Mouse (Mus musculus) neural tube, embryonic 13.5 days (tissue): ENCODE measurements around the gene Fgf3. TPM values are rescaled to one million over a fixed set of nuclear protein-coding genes. Genes with fewer than 3 reads are reported as not detected.
A peak's percentile ranks its signal among the peaks of the same experiment; 100 is the strongest.

Source experiments
- ATAC-seq: fragments of 200-750 bp; cut with Nextera tagmentation; 2 replicates; pipeline ENCODE4 v1.8.0; 2017; ENCODE audit warnings: low read depth, mild to moderate bottlenecking, moderate TSS enrichment, moderate library complexity
- H3K27ac ChIP-seq: fragments of 300-500 bp; sonication (generic); replicated peaks from 2 replicates; pipeline ENCODE4 v1.5.1; 2015; ENCODE audit warnings: moderate library complexity, mild to moderate bottlenecking, inconsistent platforms
- H3K27me3 ChIP-seq: fragments of 300-500 bp; sonication (generic); 2 replicates; pipeline ENCODE4 v1.6.1; 2015; ENCODE audit warnings: mild to moderate bottlenecking, inconsistent platforms
- H3K36me3 ChIP-seq: fragments of 300-500 bp; sonication (generic); 2 replicates; pipeline ENCODE4 v1.6.1; 2015; ENCODE audit warnings: mild to moderate bottlenecking, inconsistent platforms
- H3K4me1 ChIP-seq: fragments of 300-500 bp; sonication (generic); replicated peaks from 2 replicates; pipeline ENCODE4 v1.6.1; 2015; ENCODE audit warnings: inconsistent platforms
- H3K4me2 ChIP-seq: fragments of 300-500 bp; sonication (generic); 2 replicates; pipeline ENCODE4 v1.6.1; 2015; ENCODE audit warnings: inconsistent platforms, mild to moderate bottlenecking, moderate library complexity
- H3K4me3 ChIP-seq: fragments of 300-500 bp; sonication (generic); 2 replicates; pipeline ENCODE4 v1.5.1; 2015; ENCODE audit warnings: mild to moderate bottlenecking, inconsistent platforms
- H3K9ac ChIP-seq: fragments of 300-500 bp; sonication (generic); 2 replicates; pipeline ENCODE4 v1.6.1; 2015; ENCODE audit warnings: moderate library complexity, mild to moderate bottlenecking, inconsistent platforms
- H3K9me3 ChIP-seq: fragments of 300-500 bp; sonication (generic); 2 replicates; pipeline ENCODE4 v1.6.1; 2016; ENCODE audit warnings: inconsistent platforms
- WGBS: fragments of 180-500 bp; shearing (Covaris S2); methylation state at CpG from one replicate; pipeline ENCODE4 v1.1.7; 2015; 5-methylcytosine and 5-hydroxymethylcytosine counted together
- polyA plus RNA-seq: library from polyadenylated mRNA; unstranded; fragments of >200 nt; fragmentation: Nextera tagmentation; extraction: Ambion mirVana; gene quantifications from 2 replicates; pipeline ENCODE4 v1.2.1, GENCODE M21; 2015

Fgf3 gene
- 1.1 and 1.2 TPM in 2 replicates for polyA plus RNA-seq

- H3K27ac ChIP-seq: no peak within 1 kb of the TSS
- no peak for ATAC-seq
Measured at GRCm38 (mm10) chr7:144837891-144838488, at the start of gene Fgf3. Fgf3 (plus strand) TSS chr7:144838083.

DNA sequence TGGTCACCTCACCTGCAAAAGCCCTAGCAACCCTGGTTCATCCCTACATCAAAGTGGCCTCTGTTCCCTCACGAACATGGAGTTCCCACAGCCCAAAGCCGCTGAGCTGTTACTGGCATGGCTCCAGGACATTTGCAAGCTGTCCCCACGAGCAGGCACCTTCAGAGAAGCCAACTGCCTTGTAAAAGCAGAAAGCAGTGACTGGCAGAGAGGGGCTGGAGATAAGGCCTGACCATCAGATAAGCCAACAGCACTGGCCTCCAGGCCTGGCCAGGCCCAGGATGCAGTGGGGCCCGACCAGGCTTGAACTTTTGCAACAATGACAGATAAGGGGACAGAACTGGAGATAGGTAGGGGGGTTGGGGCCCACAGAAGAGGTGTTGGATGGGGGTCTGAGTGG lies 49.3 kb upstream of the Fgf3 start:
- no peak overlapping the region for H3K4me2 ChIP-seq
- H3K4me3 ChIP-seq: no peak overlapping the region
- H3K9me3 ChIP-seq: no peaks in the 10 kb centered on the region
- ATAC-seq: no peak
- H3K27ac ChIP-seq: no peak overlapping the region
- WGBS: 60% methylated on average over 4 of the region's 4 CpGs
- H3K36me3 ChIP-seq: no peaks in the 10 kb centered on the region
- no peaks in the 10 kb centered on the region; the same call in 1 of the 2 replicates for H3K27me3 ChIP-seq
- H3K4me1 ChIP-seq: no peaks in the 10 kb centered on the region
- no peak overlapping the region for H3K9ac ChIP-seq

More at GRCm38 (mm10) chr7:144837891-144838488, at the start of gene Fgf3:
- Histone ChIP-seq H3K9me3 (no peaks in the 10 kb centered on the region), H3K9ac (peak within 1 kb of the TSS; percentile 51), H3K4me1 (peaks cover 24% of the 10 kb centered on the region), H3K36me3 (no peaks in the 10 kb centered on the region), H3K4me2 (peak within 1 kb of the TSS; percentile 76), H3K4me3 (peak within 1 kb of the TSS; percentile 42), H3K27me3 (peaks cover 84% of the 10 kb centered on the region)
- 1% methylated on average over 43 of the region's 43 CpGs for WGBS

DNA sequence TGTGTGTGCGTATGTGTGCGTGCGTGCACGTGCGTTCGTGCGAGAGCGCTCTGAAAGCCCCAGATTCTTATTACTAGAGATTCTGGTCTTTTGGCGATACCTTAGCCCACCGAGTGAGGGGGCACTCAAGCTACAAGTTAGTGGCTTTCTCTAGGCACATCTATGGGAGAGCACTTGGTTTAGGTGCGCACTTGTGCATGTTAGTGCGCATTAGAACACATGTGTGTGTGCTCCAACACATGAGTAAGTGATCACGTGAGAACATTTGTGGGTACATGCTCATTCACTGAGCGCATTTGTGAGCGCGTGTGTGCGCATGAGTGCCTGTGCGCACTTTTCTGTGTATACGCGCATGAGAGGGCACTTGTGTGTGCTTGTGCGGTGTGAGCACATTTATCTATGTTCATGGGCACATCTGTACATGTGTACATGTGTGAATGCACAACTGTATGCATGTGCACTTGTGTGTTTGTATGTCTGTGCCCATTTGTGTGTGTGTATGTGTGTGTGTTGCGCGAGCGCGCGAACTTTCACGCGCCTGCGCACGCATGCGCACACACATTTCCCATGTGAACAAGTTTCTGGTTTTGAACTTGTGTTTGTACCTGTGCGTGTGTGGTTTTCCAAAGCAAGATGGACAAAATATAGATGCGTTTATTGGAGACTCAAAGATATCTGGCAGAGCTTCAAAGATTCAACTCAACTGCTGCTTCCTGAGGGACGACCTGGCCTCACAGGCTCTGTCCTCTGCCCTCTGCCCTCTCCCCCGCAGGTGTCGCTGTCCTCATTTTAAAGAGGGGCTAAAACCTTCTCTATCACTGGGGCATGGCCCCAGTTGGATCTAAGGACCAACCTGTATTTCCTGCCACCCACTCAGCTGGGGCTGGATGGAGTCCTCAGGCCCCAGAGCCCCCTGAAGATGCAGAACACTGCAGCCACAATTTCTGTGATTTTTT lies 48.0 kb upstream of the Fgf3 start:
- ATAC-seq: no peak
- H3K36me3 ChIP-seq: no peaks in the 10 kb centered on the region
- no peaks in the 10 kb centered on the region for H3K4me1 ChIP-seq
- peaks cover 7% of the 10 kb centered on the region; the same call in 1 of the 2 replicates for H3K27me3 ChIP-seq
- no peak overlapping the region for H3K27ac ChIP-seq
- no peak overlapping the region for H3K9ac ChIP-seq
- H3K4me3 ChIP-seq: peak overlapping the region; percentile 30
- H3K9me3 ChIP-seq: no peaks in the 10 kb centered on the region
- 42% methylated on average over 36 of the region's 36 CpGs for WGBS
- peak overlapping the region; percentile 52 for H3K4me2 ChIP-seq

GRCm38 (mm10) chr7:144791426-144791825 lies 46.5 kb upstream of the Fgf3 start:
- WGBS: 93% methylated on average over 7 of the region's 7 CpGs
- Histone ChIP-seq H3K9me3 (no peaks in the 10 kb centered on the region), H3K9ac (no peak overlapping the region), H3K4me2 (no peak overlapping the region), H3K27me3 (peaks cover 7% of the 10 kb centered on the region; the same call in 1 of the 2 replicates), H3K36me3 (no peaks in the 10 kb centered on the region), H3K27ac (no peak overlapping the region), H3K4me1 (no peaks in the 10 kb centered on the region; the same call in 1 of the 2 replicates), H3K4me3 (no peak overlapping the region)
- ATAC-seq: no peak

GRCm38 (mm10) chr7:144793296-144793695 lies 44.6 kb upstream of the Fgf3 start:
- Histone ChIP-seq H3K4me1 (peaks cover 12% of the 10 kb centered on the region), H3K27me3 (peaks cover 7% of the 10 kb centered on the region; the same call in 1 of the 2 replicates), H3K4me3 (no peak overlapping the region), H3K4me2 (no peak overlapping the region), H3K36me3 (no peaks in the 10 kb centered on the region), H3K27ac (no peak overlapping the region), H3K9ac (no peak overlapping the region), H3K9me3 (no peaks in the 10 kb centered on the region)
- WGBS: 79% methylated on average over 10 of the region's 10 CpGs
- ATAC-seq: no peak

DNA sequence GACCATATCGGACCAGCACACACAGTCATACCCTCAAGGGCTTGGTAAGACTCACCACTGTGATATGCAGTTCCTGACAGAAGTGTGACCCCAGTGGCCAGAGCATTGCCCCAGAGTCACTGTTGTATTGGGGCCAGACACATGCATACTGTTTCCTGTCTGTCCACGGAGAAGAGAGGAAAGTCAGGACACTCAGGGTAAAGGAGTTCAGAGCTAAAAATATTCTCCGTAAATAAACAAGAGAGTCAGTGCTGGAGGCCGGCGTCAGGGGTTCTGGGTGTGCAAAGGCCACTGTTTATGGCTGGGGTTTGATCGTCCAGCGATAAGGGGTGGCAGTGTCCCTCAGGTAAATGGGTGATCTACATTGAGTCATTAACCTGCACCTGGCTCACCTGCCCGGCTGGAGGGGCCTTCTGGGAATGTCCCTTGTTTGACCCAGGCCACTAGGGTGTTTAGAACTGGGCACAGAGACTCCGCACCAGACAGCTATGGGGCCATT lies 41.9 kb upstream of the Fgf3 start:
- 79% methylated on average over 9 of the region's 9 CpGs for WGBS
- no peaks in the 10 kb centered on the region for H3K9me3 ChIP-seq
- H3K4me2 ChIP-seq: no peak overlapping the region
- H3K4me1 ChIP-seq: peaks cover 15% of the 10 kb centered on the region
- H3K36me3 ChIP-seq: no peaks in the 10 kb centered on the region
- H3K4me3 ChIP-seq: no peak overlapping the region
- peaks cover 14% of the 10 kb centered on the region for H3K27me3 ChIP-seq
- ATAC-seq: no peak
- no peak overlapping the region for H3K9ac ChIP-seq
- no peak overlapping the region for H3K27ac ChIP-seq

DNA sequence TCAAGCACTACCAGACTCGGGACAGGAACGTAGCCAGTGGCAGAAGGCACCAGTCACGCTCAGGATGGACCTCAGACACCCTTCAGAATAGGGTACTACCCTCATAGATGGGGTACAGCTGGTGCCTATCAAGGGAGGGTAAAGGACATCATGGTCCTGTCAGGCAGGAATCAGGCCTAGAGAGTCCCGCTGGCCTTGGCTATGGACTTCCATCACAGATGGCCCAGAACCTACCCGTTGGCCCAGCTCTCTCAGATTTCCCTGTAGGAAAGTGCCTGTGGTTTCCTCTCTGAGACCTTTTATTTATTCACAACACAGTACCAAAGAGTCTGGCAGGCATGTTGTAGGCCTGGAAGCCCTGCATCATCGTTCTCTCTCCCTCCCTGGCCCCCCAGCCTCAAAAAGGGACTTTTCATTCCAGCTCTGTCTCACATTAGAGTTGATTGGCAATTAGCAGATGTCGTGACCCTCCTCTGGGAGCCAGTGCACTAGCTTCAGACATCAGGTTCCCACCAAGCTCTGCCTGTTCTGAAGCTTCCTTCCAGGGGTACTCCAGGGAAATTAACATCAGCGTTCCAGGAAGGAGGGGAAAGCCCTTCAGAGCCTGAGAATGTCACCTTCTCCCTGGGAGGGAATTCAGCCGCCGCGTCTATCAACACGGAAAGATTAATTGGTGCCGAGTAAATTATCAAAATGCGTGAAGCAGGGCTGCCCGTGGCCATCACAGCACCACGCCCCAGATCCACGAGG lies 40.7 kb upstream of the Fgf3 start:
- Histone ChIP-seq H3K27ac (no peak overlapping the region), H3K4me2 (no peak overlapping the region), H3K4me1 (peaks cover 15% of the 10 kb centered on the region), H3K9ac (no peak overlapping the region), H3K36me3 (no peaks in the 10 kb centered on the region), H3K9me3 (no peaks in the 10 kb centered on the region), H3K27me3 (peaks cover 14% of the 10 kb centered on the region), H3K4me3 (no peak overlapping the region)
- WGBS: 50% methylated on average over 17 of the region's 17 CpGs
- ATAC-seq: no peak

- no peaks in the 10 kb centered on the region for H3K36me3 ChIP-seq
- no peak overlapping the region for H3K4me3 ChIP-seq
- no peak overlapping the region for H3K27ac ChIP-seq
- ATAC-seq: peak; percentile 73; the same call in 1 of the 2 replicates
- H3K27me3 ChIP-seq: peaks cover 18% of the 10 kb centered on the region
- WGBS: 28% methylated on average over 1 of the region's 1 CpGs
- H3K9me3 ChIP-seq: no peaks in the 10 kb centered on the region
- H3K9ac ChIP-seq: no peak overlapping the region
- H3K4me2 ChIP-seq: no peak overlapping the region
- peaks cover 15% of the 10 kb centered on the region for H3K4me1 ChIP-seq
Measured at GRCm38 (mm10) chr7:144798471-144798870, 39.4 kb upstream of the Fgf3 start.

DNA sequence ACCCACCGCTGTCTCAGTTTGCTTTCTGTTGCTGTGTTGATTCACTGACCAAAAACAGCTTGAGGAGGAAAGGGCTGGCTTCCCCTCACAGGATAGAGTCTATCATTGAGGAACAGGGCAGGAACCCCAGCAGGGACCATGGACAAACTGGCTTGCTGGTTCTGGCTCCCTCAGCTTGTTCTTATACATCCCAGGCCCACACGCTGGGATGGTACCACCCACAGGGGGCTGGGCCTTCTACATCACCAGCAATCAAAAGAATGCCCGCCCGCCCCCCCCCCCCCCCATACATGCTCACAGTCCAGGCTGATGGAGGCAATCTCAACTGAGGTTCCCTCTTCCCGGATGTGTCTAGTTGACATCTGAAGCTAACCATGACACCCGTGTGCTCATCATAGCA lies 30.8 kb upstream of the Fgf3 start:
- Histone ChIP-seq H3K4me1 (0 out of 2 replicates have a peak, but pooled peaks cover 6% of the 10 kb centered on the region), H3K27ac (no peak overlapping the region), H3K27me3 (peaks cover 4% of the 10 kb centered on the region; the same call in 1 of the 2 replicates), H3K9ac (no peak overlapping the region), H3K36me3 (no peaks in the 10 kb centered on the region), H3K4me2 (no peak overlapping the region), H3K4me3 (no peak overlapping the region), H3K9me3 (no peaks in the 10 kb centered on the region)
- no peak for ATAC-seq
- WGBS: 56% methylated on average over 6 of the region's 6 CpGs

- Histone ChIP-seq H3K27me3 (peaks cover 3% of the 10 kb centered on the region; the same call in 1 of the 2 replicates), H3K27ac (no peak overlapping the region), H3K36me3 (no peaks in the 10 kb centered on the region), H3K9me3 (no peaks in the 10 kb centered on the region), H3K4me3 (no peak overlapping the region), H3K4me1 (0 out of 2 replicates have a peak, but pooled peaks cover 6% of the 10 kb centered on the region), H3K9ac (no peak overlapping the region), H3K4me2 (no peak overlapping the region)
- ATAC-seq: no peak
- WGBS: 78% methylated on average over 4 of the region's 4 CpGs
Measured at GRCm38 (mm10) chr7:144807976-144808577, 29.8 kb upstream of the Fgf3 start.

DNA sequence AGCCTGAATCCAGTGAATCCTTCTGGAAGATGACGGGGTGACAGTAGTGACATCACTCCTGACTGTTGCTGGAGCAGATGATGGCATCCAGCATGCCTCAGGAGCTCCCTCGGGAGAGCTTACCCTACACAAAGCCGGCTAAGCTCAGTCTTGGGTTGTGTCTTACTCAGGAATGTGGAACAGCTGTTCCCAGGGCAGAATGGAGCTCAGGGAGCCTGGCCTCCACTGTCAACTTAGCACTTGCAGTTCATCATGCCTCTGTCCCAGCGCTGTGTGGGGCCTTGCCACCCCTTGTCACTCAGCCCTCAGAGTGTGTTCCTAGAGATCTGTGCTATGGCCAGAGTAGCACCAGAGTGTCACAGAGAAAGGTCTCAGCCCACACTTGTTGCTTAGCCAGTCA lies 26.4 kb upstream of the Fgf3 start:
- WGBS: 40% methylated on average over 4 of the region's 4 CpGs
- no peak overlapping the region for H3K9ac ChIP-seq
- H3K9me3 ChIP-seq: no peaks in the 10 kb centered on the region

More for the DNA sequence above, 26.4 kb upstream of the Fgf3 start:
- Histone ChIP-seq H3K4me1 (peaks cover 6% of the 10 kb centered on the region; the same call in 1 of the 2 replicates), H3K36me3 (no peaks in the 10 kb centered on the region), H3K27me3 (no peaks in the 10 kb centered on the region), H3K4me2 (no peak overlapping the region), H3K4me3 (no peak overlapping the region), H3K27ac (no peak overlapping the region)
- ATAC-seq: no peak
